Mouse (Mus musculus) adrenal gland, adult 8-10 months (tissue): ENCODE data around the gene Tgif1. TPM values are rescaled to one million over a fixed set of nuclear protein-coding genes. Genes with fewer than 3 reads are reported as not detected.

ENCODE experiments used
- DNase-seq: peaks from one replicate; pipeline ENCODE4 v3.0.0; 2022
- total RNA-seq, 4 experiments: library from RNA; stranded (reverse); gene quantifications; 2 replicates each; pipeline ENCODE4 v1.2.4; 2022

Tgif1 gene
- total RNA-seq, 4 experiments from 2014 or later = 45.8 to 61.5 (median 60.5) TPM

DNA sequence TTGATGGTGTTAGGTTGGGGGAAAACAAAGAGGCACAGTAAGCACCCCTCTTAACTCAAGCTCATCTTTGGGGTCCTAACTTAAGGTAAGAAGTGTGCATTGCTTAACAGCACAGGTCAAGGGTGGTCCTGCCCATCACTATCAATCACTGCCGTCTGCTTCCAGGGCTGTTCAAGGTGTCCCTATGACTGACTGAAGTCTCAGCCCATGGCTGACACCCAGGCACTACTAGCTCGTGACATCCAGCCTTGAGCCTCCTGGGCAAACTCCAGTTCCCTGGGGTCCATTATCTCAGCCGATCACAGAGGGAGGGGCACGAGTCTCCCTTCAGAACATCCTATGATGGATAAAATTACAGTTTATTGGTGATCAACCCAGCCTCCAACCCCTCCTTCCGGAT, 12.7 kb upstream of the Tgif1 start:
- no peak for DNase-seq

DNA sequence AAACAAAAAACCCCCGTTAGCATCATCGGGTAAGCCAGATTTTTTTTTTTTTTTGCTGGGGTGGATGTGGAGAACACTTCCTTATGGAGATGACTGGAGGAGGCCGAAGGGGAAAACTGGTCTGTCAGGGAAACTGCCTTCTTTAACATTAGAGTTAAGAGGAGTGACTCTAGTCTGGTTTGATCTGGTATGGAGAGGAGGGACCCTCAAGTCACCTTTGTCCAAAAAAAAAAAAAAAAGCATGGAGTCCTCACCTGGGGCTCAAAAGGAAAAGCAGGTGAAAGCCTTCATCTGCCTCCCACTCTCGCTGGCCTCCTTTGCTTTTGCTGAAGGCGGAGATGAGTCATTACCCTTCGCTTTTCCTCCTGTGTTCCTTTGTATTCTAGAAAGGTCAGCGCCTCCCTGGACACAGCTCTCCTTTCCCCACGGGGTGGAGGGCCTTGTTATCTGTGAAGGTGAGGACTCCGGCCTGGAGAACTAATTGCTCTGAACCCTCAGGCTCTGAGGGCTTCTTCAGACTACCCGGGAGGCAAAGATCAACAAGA, 11.8 kb upstream of the Tgif1 start:
- DNase-seq = no peak

DNA sequence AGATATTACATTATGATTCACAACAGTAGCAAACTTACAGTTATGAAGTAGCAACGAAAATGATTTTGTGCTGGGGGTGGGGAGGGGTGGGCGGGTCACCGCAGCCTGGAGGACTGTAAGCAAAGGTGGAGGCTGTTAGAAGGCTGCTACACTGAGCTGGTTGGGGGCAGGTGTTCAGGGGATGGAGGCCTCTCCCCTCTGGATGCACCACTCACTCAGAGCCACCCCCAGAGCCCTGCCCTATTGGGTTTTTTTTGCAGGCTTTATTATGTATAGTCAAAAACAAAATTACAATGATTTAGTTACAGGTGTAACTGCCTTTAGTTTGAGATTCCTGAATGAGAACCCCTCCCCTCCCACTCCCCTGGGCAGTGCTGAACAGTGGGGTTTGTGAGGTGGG, 11.3 kb upstream of the Tgif1 start:
- DNase-seq = no peak

DNA sequence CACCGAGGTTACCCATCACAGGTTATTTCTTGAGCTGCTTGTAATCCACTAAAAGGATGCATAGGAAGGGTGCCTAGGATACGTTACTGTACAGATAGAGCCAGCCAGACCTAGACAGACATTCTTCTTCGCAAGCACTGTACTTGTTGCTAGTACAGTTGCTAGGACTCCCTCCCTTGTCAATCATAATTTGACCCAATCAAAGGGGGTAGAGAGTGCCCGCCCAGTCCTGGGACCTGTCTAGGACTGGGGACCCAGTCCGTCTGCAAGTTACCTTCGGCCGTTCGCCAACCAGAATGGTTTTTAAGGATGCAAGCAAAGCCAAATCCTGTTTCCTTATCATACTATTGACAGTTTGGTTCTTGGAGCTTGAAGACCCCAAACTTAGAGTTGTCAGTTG, 10.8 kb upstream of the Tgif1 start:
- no peak for DNase-seq

DNA sequence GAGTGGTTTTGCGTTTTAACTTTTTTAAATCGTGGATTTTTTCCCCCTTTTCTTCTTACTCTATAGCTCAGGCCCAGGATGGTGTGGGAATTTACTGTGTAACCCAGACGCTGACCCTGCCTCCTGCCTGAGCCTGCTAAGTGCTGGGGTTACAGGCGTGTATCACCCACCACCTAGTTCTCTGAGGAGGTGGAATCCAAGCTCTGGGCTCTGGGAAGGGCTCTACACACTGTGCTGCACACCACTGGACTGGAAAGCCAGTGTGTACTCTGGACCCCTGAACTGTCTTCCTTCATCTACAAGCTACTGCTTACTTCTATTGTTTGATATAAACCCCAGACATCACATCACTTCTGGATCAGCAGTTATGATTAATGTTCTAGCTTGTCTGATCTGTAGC, 5.5 kb upstream of the Tgif1 start:
- no peak for DNase-seq

DNA sequence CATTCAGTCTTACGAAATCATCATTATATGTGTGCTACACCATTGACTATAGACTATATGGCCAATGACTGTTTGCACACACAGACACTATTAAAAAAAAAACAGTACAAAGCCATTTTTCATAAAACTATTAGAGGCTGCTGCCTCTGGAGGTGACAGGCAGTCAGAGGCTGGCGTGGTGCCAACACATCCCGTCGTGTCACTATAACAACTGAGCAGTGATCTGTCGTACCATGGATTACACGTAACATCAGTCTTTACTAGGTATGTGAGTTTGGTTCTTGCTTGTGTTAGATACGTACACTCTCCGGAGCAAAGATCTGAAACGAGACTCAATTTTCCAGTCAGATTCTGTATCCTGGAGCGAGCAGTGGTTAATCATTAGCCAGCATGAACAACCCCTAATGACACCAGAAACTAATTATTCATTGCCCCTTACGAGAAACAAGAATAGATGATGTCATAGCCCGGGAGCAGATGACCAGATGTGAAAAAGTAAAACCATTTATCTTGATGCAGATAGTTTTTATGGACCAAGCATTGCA, 3.6 kb upstream of the Tgif1 start:
- no peak for DNase-seq

DNA sequence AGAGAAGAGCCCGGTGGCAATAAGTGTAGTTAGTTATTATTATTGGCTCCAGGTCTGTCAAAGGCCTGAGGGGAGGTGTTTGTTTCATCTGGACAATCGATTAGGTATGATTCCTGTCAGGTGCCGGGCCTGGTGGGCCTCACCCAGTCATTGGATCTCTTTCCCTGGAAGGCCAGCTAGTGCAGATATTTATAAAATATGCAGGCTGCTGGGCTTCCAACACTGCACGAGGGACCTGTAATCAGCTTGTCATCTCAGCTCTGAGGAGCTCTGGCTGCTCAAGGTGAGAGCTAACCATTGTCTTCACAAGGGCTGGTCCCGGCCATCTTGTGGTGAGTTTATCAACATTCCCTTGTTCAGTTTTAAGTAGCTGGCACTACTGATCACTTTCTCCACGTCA, 675 bp upstream of the Tgif1 start:
- DNase-seq = no peak

DNA sequence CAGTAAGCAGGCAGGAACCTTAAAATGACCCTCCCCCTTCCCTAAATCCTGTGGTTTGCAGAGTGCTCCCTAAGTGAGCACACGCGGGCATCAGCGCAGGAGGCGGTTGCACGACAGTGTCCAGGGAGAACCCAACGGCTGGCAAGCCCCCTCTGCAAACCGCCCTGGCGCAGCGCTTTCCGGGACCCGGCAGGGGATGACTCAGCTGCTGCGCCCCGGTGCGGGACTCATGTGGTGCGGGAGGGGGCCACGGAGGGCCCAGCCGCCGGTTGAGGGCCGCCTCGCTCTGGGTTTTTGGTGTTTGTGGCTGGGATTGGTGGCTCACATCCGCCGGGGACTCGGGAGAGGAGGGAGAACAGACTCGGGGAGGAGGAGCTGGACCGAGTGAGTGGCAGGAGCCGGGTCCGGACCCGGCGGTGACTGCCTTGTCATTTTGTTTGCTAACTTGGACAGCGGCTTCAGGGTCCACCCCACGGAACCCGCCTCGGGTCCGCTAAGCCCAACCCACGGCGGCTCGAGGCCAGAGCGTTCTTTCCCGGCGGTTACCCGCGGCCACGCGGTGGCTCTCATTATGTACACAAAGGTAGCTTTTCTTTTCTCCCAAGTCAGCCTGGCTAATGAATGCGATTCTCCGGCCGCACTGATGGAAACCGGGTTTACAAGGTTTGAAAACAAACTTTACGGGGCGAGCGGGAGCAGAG, 510 bp downstream of the Tgif1 start:
- peak; percentile 84 for DNase-seq

DNA sequence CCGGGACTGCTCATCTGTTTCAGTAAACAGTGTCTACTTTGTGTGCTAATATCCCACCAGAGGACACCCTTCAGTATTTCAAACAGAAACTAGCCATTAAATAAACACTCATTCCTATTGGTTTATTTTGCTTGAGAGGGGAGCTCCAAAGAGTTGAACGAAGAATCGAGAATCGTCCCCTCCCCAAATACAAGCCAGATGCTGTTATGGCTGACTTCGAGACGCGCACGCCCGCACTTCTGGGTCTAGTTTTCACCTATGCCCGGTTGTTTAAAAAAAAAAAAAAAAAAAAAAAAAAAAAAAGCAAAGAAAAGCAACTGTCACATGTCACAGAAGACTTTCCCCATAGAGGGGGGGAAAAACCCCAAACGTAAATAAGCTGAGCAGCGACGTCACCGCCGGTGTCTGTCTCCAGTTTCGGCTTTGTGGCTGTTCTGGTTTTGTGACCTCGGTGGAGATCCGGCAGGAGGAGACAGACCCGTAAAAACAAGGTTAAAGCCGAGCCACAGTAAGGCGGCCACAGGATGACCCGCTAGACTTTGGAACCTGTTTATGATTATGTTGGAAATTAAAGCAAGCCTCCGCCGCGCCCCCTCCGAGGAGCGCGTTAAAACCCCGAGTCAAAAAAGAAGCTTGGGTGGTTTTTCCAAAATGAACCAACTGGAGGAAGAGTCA, 1.2 kb downstream of the Tgif1 start:
- peak; percentile 65 for DNase-seq

DNA sequence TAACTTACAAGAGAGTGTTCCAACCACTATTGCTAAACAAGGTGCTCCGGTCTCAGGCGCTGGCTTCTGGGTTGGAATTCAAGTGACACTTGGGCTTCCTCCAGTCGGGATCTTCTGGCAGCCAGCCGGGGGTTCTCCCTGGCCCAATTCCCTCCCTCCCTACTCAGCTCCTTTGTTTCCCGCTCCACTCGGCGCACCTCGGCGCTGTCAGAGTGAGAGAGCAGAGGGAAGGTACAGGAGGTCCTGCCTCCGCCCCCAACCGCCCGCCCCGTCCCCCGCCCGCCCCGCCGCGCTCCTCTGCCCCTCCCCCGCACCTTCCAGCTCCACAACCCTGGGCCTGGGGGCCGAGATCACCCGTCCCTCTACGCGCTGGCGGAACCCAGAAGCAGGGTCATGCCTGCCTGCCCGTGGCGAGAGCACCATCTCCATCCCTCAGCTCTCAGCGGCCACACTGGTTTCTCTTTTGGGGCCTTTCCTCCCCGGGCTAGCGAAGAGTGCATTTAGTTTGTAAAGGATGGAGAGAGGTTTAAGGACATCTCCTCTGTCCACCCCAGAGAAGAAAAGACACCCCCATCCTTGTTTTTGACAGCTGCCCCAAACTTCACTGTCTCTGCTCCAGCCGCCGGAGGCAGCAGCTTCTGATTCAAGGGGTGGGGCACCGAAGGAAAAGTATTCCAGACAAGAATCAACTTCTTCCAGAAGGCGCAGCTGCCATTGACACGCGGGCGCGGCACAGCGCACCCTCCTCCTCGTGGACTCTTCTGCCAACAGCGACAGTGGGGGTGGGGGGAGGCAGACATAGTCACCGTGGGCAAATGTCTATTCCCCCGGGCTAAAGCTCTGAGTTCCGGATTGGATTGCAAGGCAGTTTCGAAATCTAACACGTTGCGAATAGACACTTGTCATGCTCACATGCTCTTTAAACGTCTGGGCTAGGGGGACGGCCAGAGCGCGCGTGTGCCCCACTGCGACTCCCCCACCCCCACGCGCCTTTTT, 2.1 kb downstream of the Tgif1 start:
- DNase-seq = peak; percentile 82

DNA sequence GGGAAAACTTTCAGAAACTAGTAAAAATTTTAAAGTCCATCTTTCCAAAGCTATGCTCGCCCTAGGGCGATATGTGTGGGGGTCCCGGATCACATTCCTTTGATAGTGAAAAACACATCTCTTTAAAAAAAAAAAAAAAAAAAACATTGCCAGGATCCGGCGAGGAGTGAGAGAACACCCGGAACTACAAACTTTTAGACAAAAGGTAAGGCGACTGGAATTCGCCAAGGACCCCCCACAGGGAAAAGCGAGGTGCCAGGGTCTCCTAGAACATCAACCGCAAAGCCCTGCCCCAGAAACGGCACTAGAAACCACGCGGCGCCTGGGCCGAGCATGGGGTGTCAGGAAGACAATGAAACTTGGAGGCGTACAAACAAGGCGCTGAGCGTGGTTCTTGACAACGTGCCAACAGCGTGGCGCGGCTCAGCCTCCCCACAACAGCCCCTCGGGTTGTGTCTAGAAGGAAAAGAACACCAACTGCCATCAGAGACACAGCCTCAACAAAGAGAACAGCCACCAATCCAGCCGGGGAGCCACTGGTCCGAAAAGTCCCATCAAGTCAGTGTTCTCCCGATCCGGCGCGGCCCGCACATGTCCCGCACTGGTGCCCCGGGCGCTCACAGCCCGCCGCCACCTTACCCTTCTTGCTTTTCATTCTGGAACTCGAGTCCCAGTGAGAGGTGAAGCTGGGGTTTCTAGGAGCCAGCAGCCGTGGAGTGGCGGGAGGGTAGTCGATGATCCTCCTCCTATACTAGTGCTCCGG, 2.9 kb downstream of the Tgif1 start:
- DNase-seq = peak; percentile 65

DNA sequence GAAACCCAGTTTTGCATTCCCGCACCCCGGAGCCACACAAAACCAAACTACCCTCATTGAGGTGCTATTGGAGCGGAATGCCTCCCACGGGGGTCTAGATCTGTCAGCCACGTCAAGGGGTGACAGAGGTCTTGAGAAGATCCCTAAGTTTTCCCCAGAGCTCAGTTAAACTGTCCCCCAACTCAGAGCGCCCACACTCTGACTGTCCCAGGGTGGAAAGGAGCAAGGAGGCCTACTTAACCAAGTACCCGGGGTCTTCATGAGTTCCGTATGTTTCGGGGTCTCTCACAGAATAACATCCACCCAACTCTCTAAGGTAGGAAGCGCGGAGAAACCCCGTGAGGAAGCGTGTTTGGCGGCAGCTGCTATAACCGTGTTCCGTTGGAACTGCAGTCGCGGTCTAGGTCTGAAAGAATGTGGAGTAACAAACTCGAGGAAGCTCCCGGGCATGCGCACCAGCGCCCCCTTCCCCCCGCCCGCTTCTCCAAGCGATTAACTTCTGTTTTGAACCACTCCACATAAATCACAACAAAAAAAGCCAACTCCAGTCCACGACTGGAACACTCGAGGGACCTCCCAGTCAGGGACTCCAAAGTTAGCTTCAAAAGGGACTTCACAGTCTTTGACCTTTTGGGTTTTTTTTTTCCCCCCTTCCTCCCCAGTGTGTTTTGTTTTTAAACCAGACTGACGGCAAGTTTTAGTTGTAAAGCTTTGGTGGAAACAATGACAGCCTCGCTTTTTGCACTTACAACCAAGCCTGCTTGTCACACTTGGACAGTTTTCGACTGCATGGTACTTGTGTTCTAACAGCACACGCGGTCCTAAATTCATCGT, 3.7 kb downstream of the Tgif1 start:
- DNase-seq = peak; percentile 92

DNA sequence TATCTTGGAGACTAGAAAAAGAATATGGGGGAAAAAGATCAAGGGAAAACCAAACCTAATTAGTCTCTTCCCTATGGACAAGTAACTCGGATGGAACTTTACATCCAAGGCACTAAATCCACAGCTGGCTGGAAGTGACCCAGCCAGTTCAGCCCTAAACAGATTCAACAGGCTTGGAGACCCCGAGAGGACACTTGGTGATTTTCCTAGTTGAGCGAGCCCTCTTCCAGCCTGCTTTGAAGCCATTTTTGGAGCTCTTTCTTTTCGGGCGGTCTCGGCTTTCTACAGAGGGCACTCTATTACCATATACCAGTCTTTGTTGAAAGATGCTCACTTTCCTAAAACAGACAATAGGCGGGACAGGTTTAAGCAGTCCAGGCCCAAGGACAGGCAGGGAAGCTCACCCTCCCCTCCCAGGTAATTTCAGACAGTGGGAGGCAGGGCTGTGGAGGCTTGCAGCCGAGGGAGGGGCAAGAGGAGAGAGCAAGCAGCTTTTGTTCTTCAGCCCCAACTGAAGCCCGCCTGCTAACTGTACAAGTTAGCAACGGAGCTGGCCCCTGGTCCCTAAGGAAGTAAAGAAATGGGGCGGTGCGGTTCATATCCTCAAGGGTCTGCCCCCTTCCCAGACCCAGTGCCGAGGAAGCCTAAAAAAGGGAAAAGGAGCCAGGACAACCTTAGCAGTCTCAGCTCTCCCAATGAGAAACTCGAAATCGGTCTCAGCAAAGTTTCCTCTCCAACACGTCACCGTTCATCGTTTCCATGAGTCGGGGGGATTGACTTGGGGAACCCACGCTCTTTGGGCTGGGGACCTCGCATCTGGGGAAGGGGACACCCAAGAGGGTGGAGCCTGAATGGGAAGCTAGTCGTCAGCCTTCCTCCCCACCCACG, 4.6 kb downstream of the Tgif1 start:
- no peak for DNase-seq

DNA sequence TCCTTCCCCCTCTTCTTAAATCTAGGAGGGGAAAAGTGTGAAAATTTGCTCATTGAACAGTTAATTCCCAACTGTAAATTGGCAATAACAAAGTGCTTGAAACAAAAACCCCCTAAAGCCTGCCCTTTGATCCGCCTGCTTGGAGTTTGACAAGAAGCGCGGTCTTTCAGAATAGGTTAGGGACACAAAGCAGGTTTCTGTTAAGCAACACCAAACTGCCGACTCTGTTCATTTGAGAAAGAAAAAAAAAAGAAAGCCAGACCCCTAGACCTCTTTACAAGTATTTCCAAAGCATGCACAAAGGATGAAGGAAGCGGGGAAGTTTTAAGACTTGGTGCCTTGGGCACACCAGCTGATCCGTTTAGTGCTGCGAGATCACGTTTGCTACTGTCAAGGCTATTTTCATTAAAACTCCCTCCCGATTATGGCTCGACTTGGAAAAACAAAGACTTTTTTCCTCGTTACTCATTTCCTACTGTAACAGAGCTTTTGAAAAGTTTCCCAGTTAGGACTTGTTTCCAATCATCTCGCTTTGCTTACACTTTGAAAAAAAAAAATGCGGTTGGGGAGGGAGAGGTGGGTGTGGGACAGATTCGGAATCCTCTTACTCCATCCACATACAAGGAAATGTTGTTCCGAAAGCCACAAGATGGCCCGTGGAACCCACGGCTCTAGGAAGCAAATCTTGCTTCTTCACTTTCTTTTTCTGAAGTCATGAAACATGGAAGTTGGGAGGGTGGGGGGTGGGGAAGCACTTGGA, 5.4 kb downstream of the Tgif1 start:
- no peak for DNase-seq

DNA sequence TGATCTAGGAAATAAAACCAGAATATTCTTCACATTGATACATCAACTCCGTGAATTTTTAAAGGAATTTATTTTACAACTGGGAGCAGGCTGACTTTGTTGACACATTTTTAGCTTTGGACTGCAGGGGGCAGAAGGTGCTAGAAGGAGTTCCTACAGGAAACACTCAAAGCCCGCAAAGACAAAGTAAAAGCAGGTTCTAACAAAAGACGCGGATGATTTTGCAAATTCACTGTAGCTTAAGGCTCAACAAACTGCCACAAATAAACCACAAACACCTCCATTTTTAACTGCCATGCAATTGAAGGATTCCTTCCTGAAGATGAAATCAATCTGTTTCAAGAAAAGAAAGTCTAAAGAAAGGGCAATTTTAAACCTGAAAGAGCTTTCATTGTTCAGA, 6.3 kb downstream of the Tgif1 start:
- no peak for DNase-seq

DNA sequence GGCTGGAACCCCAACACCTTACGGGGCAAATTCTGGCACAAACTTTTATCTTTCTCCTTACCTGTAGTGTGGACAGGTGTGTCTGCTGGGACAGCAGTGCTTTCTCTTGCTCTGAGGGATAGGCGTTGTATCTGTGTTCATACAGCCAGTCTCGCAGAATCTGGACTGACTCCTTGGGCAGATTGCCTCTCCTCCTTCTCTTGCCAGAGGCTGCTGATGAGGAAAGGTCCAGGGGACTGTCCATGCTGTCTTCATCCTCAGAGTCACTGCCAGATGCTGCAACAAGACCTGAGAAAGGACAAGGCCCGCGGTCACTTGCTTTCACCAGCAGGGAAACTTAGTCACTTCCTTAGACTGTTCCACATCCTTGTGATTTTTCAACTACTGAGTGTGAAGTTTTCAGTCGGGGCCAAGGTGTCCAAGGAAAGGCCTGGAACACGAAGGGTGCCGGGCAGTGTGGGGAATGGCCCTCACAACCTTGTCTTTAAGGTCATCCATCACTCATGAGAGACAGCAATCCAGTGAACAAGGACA, 7.2 kb downstream of the Tgif1 start:
- no peak for DNase-seq

DNA sequence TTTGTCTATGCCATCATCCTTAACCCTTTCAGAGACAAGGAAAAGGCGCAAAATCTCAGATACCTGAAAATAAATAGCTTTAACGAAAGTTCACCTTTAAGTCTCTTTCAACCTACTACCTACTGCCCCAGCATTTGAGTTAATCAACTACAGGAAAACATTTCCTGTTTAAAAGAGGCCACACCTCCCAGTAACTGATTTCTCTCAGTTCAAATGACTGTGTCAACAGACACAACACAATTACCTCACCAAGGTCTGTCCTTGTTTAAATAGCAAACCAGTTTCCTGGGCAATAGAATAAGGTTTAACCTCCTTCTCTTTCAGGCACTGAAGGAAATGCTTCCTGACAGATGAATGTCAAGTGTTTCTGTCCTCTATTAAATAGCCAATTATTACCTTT, 7.8 kb downstream of the Tgif1 start:
- DNase-seq = no peak

DNA sequence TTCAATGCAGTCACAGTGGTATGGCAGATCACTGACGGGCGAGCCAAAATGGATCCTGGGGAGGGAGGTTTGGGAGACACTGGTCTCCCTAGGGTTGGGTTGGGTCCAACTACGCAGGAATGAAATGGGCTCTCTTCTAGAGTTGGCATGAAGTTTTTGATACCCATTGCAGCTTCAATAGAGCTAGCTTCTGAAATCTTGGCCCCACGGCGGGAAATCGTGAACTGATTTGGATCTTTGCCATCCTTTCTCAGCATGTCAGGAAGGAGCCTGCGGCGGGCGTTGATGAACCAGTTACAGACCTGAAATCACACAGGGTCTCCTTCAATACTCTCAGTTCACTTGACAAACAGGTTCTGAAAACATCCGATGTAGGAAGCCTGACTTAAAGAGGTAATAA, 8.4 kb downstream of the Tgif1 start:
- DNase-seq = no peak

DNA sequence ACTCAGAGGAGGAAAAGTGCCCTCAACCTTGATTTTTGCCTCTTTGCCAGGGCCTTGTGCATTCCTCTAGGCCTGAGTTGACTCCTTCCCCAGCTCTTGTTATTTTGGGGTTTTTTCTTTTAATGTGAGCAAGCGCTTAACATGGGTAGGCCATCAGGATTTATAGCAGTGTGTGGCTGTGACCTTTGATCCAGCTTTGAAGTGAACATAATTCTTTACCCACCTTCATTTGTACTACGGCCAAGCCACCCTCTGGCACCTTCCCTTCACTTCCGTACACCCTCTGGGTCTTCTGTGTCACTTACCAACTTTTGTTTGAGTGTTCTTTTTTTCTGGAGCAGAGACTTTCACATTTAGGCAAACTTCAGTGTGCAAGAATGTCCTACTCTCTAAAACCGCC, 10.1 kb downstream of the Tgif1 start:
- DNase-seq = no peak
